Mouse (Mus musculus): ENCODE measurements around the gene Gm960. TPM values are rescaled to one million over a fixed set of nuclear protein-coding genes. Genes with fewer than 3 reads are reported as not detected.
"Not testable (repeated sequence)": the region's sequence is repeated elsewhere in the genome, so short reads cannot be mapped to it uniquely, and the experiment has no call there.

Gm960 gene
- polyA plus RNA-seq, 1 experiment from 2014 or later = 3.8 TPM

- ATAC-seq = no peak
- Histone ChIP-seq H3K4me1 (replicated peaks) (0 out of 2 replicates have a peak, but pooled peaks cover 4% of the 10 kb centered on the region), H3K4me2 (replicated peaks) (no peak overlapping the region), H3K9me3 (no peaks in the 10 kb centered on the region), H3K27me3 (no peaks in the 10 kb centered on the region), H3K36me3 (peaks cover 7% of the 10 kb centered on the region; the same call in 1 of the 2 replicates), H3K4me3 (replicated peaks) (no peak overlapping the region), H3K27ac (no peak overlapping the region), H3K9ac (replicated peaks) (no peak overlapping the region)
- WGBS = 92% methylated on average over 4 of the region's 4 CpGs
Observed at GRCm38 (mm10) chr19:4605654-4606053, 92.8 kb downstream of the Gm960 start.

- H3K27me3 ChIP-seq = no peaks in the 10 kb centered on the region
- no peak overlapping the region for H3K4me3 ChIP-seq (replicated peaks)
- no peaks in the 10 kb centered on the region for H3K36me3 ChIP-seq
- 0 out of 2 replicates have a peak, but pooled peaks have one; percentile 24 for ATAC-seq
- H3K4me2 ChIP-seq (replicated peaks) = no peak overlapping the region
- no peaks in the 10 kb centered on the region for H3K9me3 ChIP-seq
- WGBS = 43% methylated on average over 24 of the region's 24 CpGs
- 0 out of 2 replicates have a peak, but pooled peaks cover 4% of the 10 kb centered on the region for H3K4me1 ChIP-seq (replicated peaks)
- H3K9ac ChIP-seq (replicated peaks) = no peak overlapping the region
- H3K27ac ChIP-seq = no peak overlapping the region
Observed at GRCm38 (mm10) chr19:4603801-4604723, 94.4 kb downstream of the Gm960 start.

- no peak overlapping the region for H3K4me3 ChIP-seq (replicated peaks)
- 89% methylated on average over 20 of the region's 20 CpGs for WGBS
- ATAC-seq = no peak
- no peak overlapping the region for H3K27ac ChIP-seq
- H3K9ac ChIP-seq (replicated peaks) = no peak overlapping the region
- no peaks in the 10 kb centered on the region for H3K9me3 ChIP-seq
- H3K27me3 ChIP-seq = no peaks in the 10 kb centered on the region
- no peak overlapping the region for H3K4me2 ChIP-seq (replicated peaks)
- 0 out of 2 replicates have a peak, but pooled peaks cover 4% of the 10 kb centered on the region for H3K4me1 ChIP-seq (replicated peaks)
- no peaks in the 10 kb centered on the region for H3K36me3 ChIP-seq
Observed at GRCm38 (mm10) chr19:4602459-4602858, 96.0 kb downstream of the Gm960 start.

GRCm38 (mm10) chr19:4596071-4596470 is 102.4 kb downstream of the Gm960 start:
- no peak for ATAC-seq
- WGBS = 90% methylated on average over 2 of the region's 2 CpGs
- Histone ChIP-seq H3K9ac (replicated peaks) (no peak overlapping the region), H3K4me3 (replicated peaks) (no peak overlapping the region), H3K36me3 (no peaks in the 10 kb centered on the region), H3K4me1 (replicated peaks) (no peaks in the 10 kb centered on the region), H3K9me3 (no peaks in the 10 kb centered on the region), H3K27me3 (no peaks in the 10 kb centered on the region), H3K27ac (no peak overlapping the region), H3K4me2 (replicated peaks) (no peak overlapping the region)

GRCm38 (mm10) chr19:4593792-4594522 is 104.5 kb downstream of the Gm960 start:
- no peak overlapping the region for H3K4me3 ChIP-seq (replicated peaks)
- H3K9me3 ChIP-seq = no peaks in the 10 kb centered on the region
- no peak overlapping the region for H3K4me2 ChIP-seq (replicated peaks)
- no peak for ATAC-seq
- WGBS = 47% methylated on average over 7 of the region's 7 CpGs
- no peaks in the 10 kb centered on the region for H3K27me3 ChIP-seq
- H3K36me3 ChIP-seq = no peaks in the 10 kb centered on the region
- H3K27ac ChIP-seq = no peak overlapping the region
- no peaks in the 10 kb centered on the region for H3K4me1 ChIP-seq (replicated peaks)
- no peak overlapping the region for H3K9ac ChIP-seq (replicated peaks)

GRCm38 (mm10) chr19:4590025-4590424 is 108.4 kb downstream of the Gm960 start:
- ATAC-seq = no peak
- Histone ChIP-seq H3K27me3 (no peaks in the 10 kb centered on the region), H3K36me3 (no peaks in the 10 kb centered on the region), H3K4me2 (replicated peaks) (no peak overlapping the region), H3K27ac (no peak overlapping the region), H3K4me3 (replicated peaks) (no peak overlapping the region), H3K9me3 (no peaks in the 10 kb centered on the region), H3K9ac (replicated peaks) (no peak overlapping the region), H3K4me1 (replicated peaks) (no peaks in the 10 kb centered on the region)
- WGBS = 88% methylated on average over 3 of the region's 3 CpGs

GRCm38 (mm10) chr19:4589081-4589480 is 109.4 kb downstream of the Gm960 start:
- H3K4me1 ChIP-seq (replicated peaks) = no peaks in the 10 kb centered on the region
- ATAC-seq = no peak
- no peak overlapping the region for H3K4me3 ChIP-seq (replicated peaks)
- no peak overlapping the region for H3K9ac ChIP-seq (replicated peaks)
- no peaks in the 10 kb centered on the region for H3K9me3 ChIP-seq
- H3K27ac ChIP-seq = no peak overlapping the region
- whole genome bisulfite sequencing = 83% methylated on average over 1 of the region's 1 CpGs
- no peaks in the 10 kb centered on the region for H3K27me3 ChIP-seq
- H3K36me3 ChIP-seq = no peaks in the 10 kb centered on the region
- no peak overlapping the region for H3K4me2 ChIP-seq (replicated peaks)

GRCm38 (mm10) chr19:4588430-4588829 is 110.0 kb downstream of the Gm960 start:
- Histone ChIP-seq H3K36me3 (no peaks in the 10 kb centered on the region), H3K27ac (no peak overlapping the region), H3K4me1 (replicated peaks) (no peaks in the 10 kb centered on the region), H3K4me2 (replicated peaks) (no peak overlapping the region), H3K9me3 (no peaks in the 10 kb centered on the region), H3K4me3 (replicated peaks) (no peak overlapping the region), H3K27me3 (no peaks in the 10 kb centered on the region), H3K9ac (replicated peaks) (no peak overlapping the region)
- no peak for ATAC-seq
- WGBS = 82% methylated on average over 3 of the region's 3 CpGs

GRCm38 (mm10) chr19:4587426-4587825 is 111.0 kb downstream of the Gm960 start:
- WGBS = 80% methylated on average over 2 of the region's 2 CpGs
- no peak for ATAC-seq
- no peak overlapping the region for H3K4me2 ChIP-seq (replicated peaks)
- H3K9ac ChIP-seq (replicated peaks) = 0 out of 2 replicates have a peak overlapping the region, but pooled peaks have one; percentile 3
- H3K36me3 ChIP-seq = no peaks in the 10 kb centered on the region
- no peaks in the 10 kb centered on the region for H3K9me3 ChIP-seq
- no peak overlapping the region for H3K27ac ChIP-seq
- H3K27me3 ChIP-seq = no peaks in the 10 kb centered on the region
- no peaks in the 10 kb centered on the region for H3K4me1 ChIP-seq (replicated peaks)
- no peak overlapping the region for H3K4me3 ChIP-seq (replicated peaks)

GRCm38 (mm10) chr19:4586783-4587182 is 111.7 kb downstream of the Gm960 start:
- not testable (repeated sequence) for H3K9ac ChIP-seq (replicated peaks); H3K36me3 ChIP-seq; H3K27ac ChIP-seq; ATAC-seq; H3K4me2 ChIP-seq (replicated peaks); H3K9me3 ChIP-seq; H3K4me1 ChIP-seq (replicated peaks); H3K4me3 ChIP-seq (replicated peaks); H3K27me3 ChIP-seq

- Histone ChIP-seq H3K4me3 (replicated peaks) (no peak overlapping the region), H3K27me3 (no peaks in the 10 kb centered on the region), H3K4me1 (replicated peaks) (no peaks in the 10 kb centered on the region), H3K9ac (replicated peaks) (no peak overlapping the region), H3K9me3 (no peaks in the 10 kb centered on the region), H3K36me3 (no peaks in the 10 kb centered on the region), H3K4me2 (replicated peaks) (no peak overlapping the region), H3K27ac (no peak overlapping the region)
- 72% methylated on average over 2 of the region's 2 CpGs for WGBS
- ATAC-seq = no peak
Observed at GRCm38 (mm10) chr19:4583856-4584255, 114.6 kb downstream of the Gm960 start.

GRCm38 (mm10) chr19:4579296-4579695 is 119.2 kb downstream of the Gm960 start:
- Histone ChIP-seq H3K4me1 (replicated peaks) (no peaks in the 10 kb centered on the region), H3K36me3 (no peaks in the 10 kb centered on the region), H3K27ac (no peak overlapping the region), H3K4me3 (replicated peaks) (no peak overlapping the region), H3K9ac (replicated peaks) (no peak overlapping the region), H3K27me3 (no peaks in the 10 kb centered on the region), H3K4me2 (replicated peaks) (no peak overlapping the region), H3K9me3 (no peaks in the 10 kb centered on the region)
- no peak for ATAC-seq
- WGBS = 90% methylated on average over 5 of the region's 5 CpGs
